8 mouse cellular contexts compared by ENCODE assay signal in the genomic region with DNA sequence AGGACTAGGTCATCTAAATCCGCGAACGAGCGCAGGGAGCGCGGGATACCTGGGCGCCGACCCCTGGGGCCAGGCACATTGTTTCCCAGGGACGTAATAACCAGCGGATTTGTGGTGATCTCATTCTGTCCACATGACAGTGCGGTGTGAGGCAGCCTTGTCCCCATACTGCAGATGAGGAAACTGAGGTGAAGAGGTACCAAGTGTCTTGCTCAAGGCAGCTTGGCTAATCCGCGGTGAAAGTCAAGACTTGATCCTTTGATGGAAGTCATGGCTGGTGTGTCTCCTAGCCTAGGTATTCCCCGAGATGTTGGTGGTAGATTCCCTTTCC. TPM values are rescaled to one million over a fixed set of nuclear protein-coding genes. Genes with fewer than 3 reads are reported as not detected.
DNase-seq lines count a peak whose midpoint lies in the region; ATAC-seq and TF ChIP-seq lines count a peak whose summit lies in the region.

No protein-coding gene starts in this region.

- H3K27me3 ChIP-seq in lung, embryonic 14.5 days (ENCODE audit: insufficient read depth, low read length), result no peaks in the 10 kb centered on the region
- no peaks in the 10 kb centered on the region for H3K27me3 ChIP-seq in embryonic facial prominence, embryonic 14.5 days (replicated peaks; ENCODE audit: control insufficient read depth, insufficient read depth, low read length)
- no peaks in the 10 kb centered on the region; the same call in 1 of the 2 replicates for H3K27me3 ChIP-seq in limb, embryonic 12.5 days
- H3K27me3 ChIP-seq in neural tube, embryonic 15.5 days (replicated peaks), result no peaks in the 10 kb centered on the region

- peak overlapping the region; percentile 97 for H3K4me2 ChIP-seq in lung, embryonic 14.5 days
- H3K4me2 ChIP-seq in embryonic facial prominence, embryonic 14.5 days (ENCODE audit: low read depth, low read length), result peak overlapping the region; percentile 97
- H3K4me2 ChIP-seq in limb, embryonic 12.5 days, result peak overlapping the region; percentile 97
- H3K4me2 ChIP-seq in neural tube, embryonic 15.5 days, result peak overlapping the region; percentile 65

- peak overlapping the region; percentile 83 for H3K4me3 ChIP-seq in lung, embryonic 14.5 days (ENCODE audit: low read depth, low read length)
- H3K4me3 ChIP-seq in embryonic facial prominence, embryonic 14.5 days (ENCODE audit: low read depth, low read length), result peak overlapping the region; percentile 84
- peak overlapping the region; percentile 83 for H3K4me3 ChIP-seq in limb, embryonic 12.5 days (replicated peaks)
- peak overlapping the region; percentile 71 for H3K4me3 ChIP-seq in neural tube, embryonic 15.5 days (replicated peaks)

- H3K9ac ChIP-seq in lung, embryonic 14.5 days, result peak overlapping the region; percentile 81
- H3K9ac ChIP-seq in embryonic facial prominence, embryonic 14.5 days (ENCODE audit: low read depth, low read length), result peak overlapping the region; percentile 83
- peak overlapping the region; percentile 83 for H3K9ac ChIP-seq in limb, embryonic 12.5 days (replicated peaks)
- H3K9ac ChIP-seq in neural tube, embryonic 15.5 days (replicated peaks), result peak overlapping the region; percentile 98

- 9% methylated on average over 14 of the region's 14 CpGs for WGBS in lung, embryonic 14.5 days
- 11% methylated on average over 10 of the region's 14 CpGs for WGBS in embryonic facial prominence, embryonic 14.5 days
- 9% methylated on average over 14 of the region's 14 CpGs for WGBS in limb, embryonic 12.5 days
- WGBS in neural tube, embryonic 15.5 days, result 6% methylated on average over 14 of the region's 14 CpGs

- DNase-seq in lung, embryonic 14.5 days, result peak; percentile 56
- DNase-seq in lung, postnatal 25 days (ENCODE audit: low spot score), result no peak
- DNase-seq in embryonic facial prominence, embryonic 14.5 days (ENCODE audit: low spot score), result no peak
- DNase-seq in left cerebral cortex, adult 8-10 months (ENCODE audit: low spot score in 2 of 2), result no peak
- no peak for DNase-seq in embryo, embryonic 10 days (ENCODE audit: low spot score)
- no peak for DNase-seq in urinary bladder, postnatal 4 days (ENCODE audit: low spot score in 2 of 2)

- H3K4me1 ChIP-seq in lung, embryonic 14.5 days (ENCODE audit: insufficient read depth), result peaks cover 23% of the 10 kb centered on the region
- peaks cover 44% of the 10 kb centered on the region for H3K4me1 ChIP-seq in embryonic facial prominence, embryonic 14.5 days (ENCODE audit: control insufficient read depth, insufficient read depth, low read length)
- peaks cover 52% of the 10 kb centered on the region for H3K4me1 ChIP-seq in limb, embryonic 12.5 days (replicated peaks)
- H3K4me1 ChIP-seq in neural tube, embryonic 15.5 days, result peaks cover 58% of the 10 kb centered on the region

- no peak overlapping the region for H3K27ac ChIP-seq in lung, embryonic 14.5 days (ENCODE audit: low read depth)
- no peak overlapping the region for H3K27ac ChIP-seq in embryonic facial prominence, embryonic 14.5 days (replicated peaks; ENCODE audit: low read depth, low read length)
- H3K27ac ChIP-seq in limb, embryonic 12.5 days, result peak overlapping the region; percentile 88
- peak overlapping the region; percentile 90 for H3K27ac ChIP-seq in neural tube, embryonic 15.5 days (replicated peaks)

- no peaks in the 10 kb centered on the region for H3K9me3 ChIP-seq in lung, embryonic 14.5 days (ENCODE audit: low read depth, low read length)
- H3K9me3 ChIP-seq in embryonic facial prominence, embryonic 14.5 days (ENCODE audit: control insufficient read depth, low read length), result no peaks in the 10 kb centered on the region
- no peaks in the 10 kb centered on the region for H3K9me3 ChIP-seq in limb, embryonic 12.5 days
- no peaks in the 10 kb centered on the region for H3K9me3 ChIP-seq in neural tube, embryonic 15.5 days (replicated peaks)

- no peak for ATAC-seq in lung, embryonic 14.5 days (ENCODE audit: insufficient read depth)
- no peak for ATAC-seq in embryonic facial prominence, embryonic 14.5 days (ENCODE audit: low read depth)
- ATAC-seq in limb, embryonic 12.5 days (ENCODE audit: insufficient number of reproducible peaks, insufficient read depth, low FRiP score, low TSS enrichment, low read depth), result no peak
- ATAC-seq in neural tube, embryonic 15.5 days (ENCODE audit: low FRiP score), result no peak

- no peaks in the 10 kb centered on the region for H3K36me3 ChIP-seq in lung, embryonic 14.5 days (ENCODE audit: insufficient read depth)
- H3K36me3 ChIP-seq in embryonic facial prominence, embryonic 14.5 days (ENCODE audit: control insufficient read depth, insufficient read depth, low read length), result no peaks in the 10 kb centered on the region
- no peaks in the 10 kb centered on the region for H3K36me3 ChIP-seq in limb, embryonic 12.5 days
- H3K36me3 ChIP-seq in neural tube, embryonic 15.5 days, result no peaks in the 10 kb centered on the region

- TF ChIP-seq CTCF in lung, embryonic 14.5 days (IDR thresholded peaks at IDR 0.05; ENCODE audit: low read depth), result no peak

RNA-seq across cellular contexts. Expression of a gene that starts 27.3 kb away (rescaled TPM):
- polyA plus RNA-seq in lung, embryonic 14.5 days (2014; fragmentation: Nextera tagmentation; extraction: Ambion mirVana), result not detected in 2 replicates
- not detected in 2 replicates for polyA plus RNA-seq in embryonic facial prominence, embryonic 14.5 days (2014; fragmentation: Nextera tagmentation; extraction: Ambion mirVana)
- not detected in 2 replicates for polyA plus RNA-seq in limb, embryonic 12.5 days (2016; fragmentation: Nextera tagmentation; extraction: Ambion mirVana)
- polyA plus RNA-seq in neural tube, embryonic 15.5 days (2015; fragmentation: Nextera tagmentation; extraction: Ambion mirVana), result not detected in 2 replicates
- total RNA-seq in left cerebral cortex, adult 8-10 months (2022), result not detected

RNA-seq across cellular contexts. Expression of a gene that starts 45.3 kb away (rescaled TPM):
- polyA plus RNA-seq in lung, embryonic 14.5 days (2014; fragmentation: Nextera tagmentation; extraction: Ambion mirVana), result 7.7 TPM in 2 replicates
- polyA plus RNA-seq in embryonic facial prominence, embryonic 14.5 days (2014; fragmentation: Nextera tagmentation; extraction: Ambion mirVana), result 4.8 and 5.8 TPM in 2 replicates
- polyA plus RNA-seq in limb, embryonic 12.5 days (2016; fragmentation: Nextera tagmentation; extraction: Ambion mirVana), result 4.1 and 5.9 TPM in 2 replicates
- 4.5 and 5.2 TPM in 2 replicates for polyA plus RNA-seq in neural tube, embryonic 15.5 days (2015; fragmentation: Nextera tagmentation; extraction: Ambion mirVana)
- 10 to 100 TPM; 18.1 to 19.8 (median 18.5) TPM for total RNA-seq in left cerebral cortex, adult 8-10 months (2022)

RNA-seq across cellular contexts. Expression of a gene that starts 47.0 kb away (rescaled TPM):
- polyA plus RNA-seq in lung, embryonic 14.5 days (2014; fragmentation: Nextera tagmentation; extraction: Ambion mirVana), result 11.7 and 13.8 TPM in 2 replicates
- 21.1 and 23.9 TPM in 2 replicates for polyA plus RNA-seq in embryonic facial prominence, embryonic 14.5 days (2014; fragmentation: Nextera tagmentation; extraction: Ambion mirVana)
- 24.3 and 25.3 TPM in 2 replicates for polyA plus RNA-seq in limb, embryonic 12.5 days (2016; fragmentation: Nextera tagmentation; extraction: Ambion mirVana)
- 29.5 and 34.9 TPM in 2 replicates for polyA plus RNA-seq in neural tube, embryonic 15.5 days (2015; fragmentation: Nextera tagmentation; extraction: Ambion mirVana)
- 10 to 100 TPM; 17.4 to 19.5 (median 19.0) TPM for total RNA-seq in left cerebral cortex, adult 8-10 months (2022)

Comparison
In these comparisons a context has a peak if more than half of its experiments do, and no peak if none do; other contexts are left out.
1. H3K27ac ChIP-seq: peak in limb, embryonic 12.5 days (single experiment) and neural tube, embryonic 15.5 days (single experiment); none in lung, embryonic 14.5 days (single experiment) and embryonic facial prominence, embryonic 14.5 days (single experiment).
2. Peak in every context shown above with its lines, with median percentiles within 50 percentile points of each other: H3K4me2 ChIP-seq, H3K4me3 ChIP-seq and H3K9ac ChIP-seq.